ENCODE assay signal across 10 mouse cellular contexts in the genomic region with DNA sequence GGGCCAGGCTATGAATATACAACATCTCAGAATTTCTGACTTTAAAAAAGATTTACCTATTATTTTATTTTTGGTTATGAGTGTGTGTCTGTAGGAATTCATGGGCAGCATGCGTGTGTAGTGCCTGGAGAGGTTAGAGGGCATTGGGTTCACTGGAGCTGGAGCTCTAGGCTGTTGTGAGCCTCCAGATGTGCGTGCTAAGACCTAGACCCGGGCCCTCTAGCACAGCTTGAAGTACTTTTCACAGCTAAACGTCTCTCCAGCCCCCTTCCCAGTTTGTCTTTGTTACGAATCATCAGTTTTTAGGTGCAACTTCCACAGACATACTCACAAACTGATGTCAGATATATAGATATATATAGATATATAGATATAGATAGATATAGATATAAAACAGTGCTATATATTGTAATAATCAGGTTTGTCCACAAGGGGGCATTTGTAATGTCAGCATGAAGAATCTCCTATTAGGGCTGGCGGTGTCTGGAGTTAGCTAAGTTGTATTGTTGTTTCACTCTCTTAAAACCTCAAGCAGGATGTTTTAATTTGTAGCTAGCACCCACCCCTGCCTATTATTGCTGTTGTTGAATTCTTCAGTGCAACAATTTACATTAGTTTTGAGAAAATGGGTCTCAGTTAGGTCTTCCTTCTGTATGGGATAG. TPM values are rescaled to one million over a fixed set of nuclear protein-coding genes. Genes with fewer than 3 reads are reported as not detected.
DNase-seq lines count a peak whose midpoint lies in the region; ATAC-seq and TF ChIP-seq lines count a peak whose summit lies in the region.
"Had no signal": no experiment of that assay in that cellular context is flagged by ENCODE, and none has a peak within 500 bp of the region (broad histone marks: within the 10 kb centered on the region; RNA-seq: fewer than 3 reads in every experiment).

No protein-coding gene starts in this region.

- no peak overlapping the region for H3K27ac ChIP-seq in cerebellum, adult 2 months (ENCODE audit: insufficient read depth, low read length)
- H3K27ac ChIP-seq in liver, postnatal 0 days (ENCODE audit: low read depth): no peak overlapping the region
- no peak overlapping the region for H3K27ac ChIP-seq in liver, embryonic 11.5 days (ENCODE audit: low read depth, low read length)
- H3K27ac ChIP-seq in embryonic facial prominence, embryonic 14.5 days (replicated peaks; ENCODE audit: low read depth, low read length): no peak overlapping the region
- no peak overlapping the region for H3K27ac ChIP-seq in kidney, embryonic 14.5 days (ENCODE audit: low read depth, low read length)
- H3K27ac ChIP-seq: embryonic facial prominence, embryonic 12.5 days; neural tube, embryonic 12.5 days had no signal

- 0 out of 2 replicates have a peak, but pooled peaks have one; percentile 4 for TF ChIP-seq CTCF in cerebellum, adult 2 months (IDR thresholded peaks at IDR 0.05; ENCODE audit: borderline replicate concordance, insufficient read depth, low read depth, low read length)
- peak; percentile 59 for TF ChIP-seq CTCF in liver, postnatal 0 days (IDR thresholded peaks at IDR 0.05; ENCODE audit: low read depth)

- H3K4me1 ChIP-seq in cerebellum, adult 2 months (ENCODE audit: control insufficient read depth, insufficient read depth, low read length): no peaks in the 10 kb centered on the region
- H3K4me1 ChIP-seq in liver, postnatal 0 days (ENCODE audit: insufficient read depth): no peaks in the 10 kb centered on the region
- no peaks in the 10 kb centered on the region for H3K4me1 ChIP-seq in liver, embryonic 11.5 days (replicated peaks; ENCODE audit: control insufficient read depth, insufficient read depth, low read length)
- peaks cover 4% of the 10 kb centered on the region; the same call in 1 of the 2 replicates for H3K4me1 ChIP-seq in embryonic facial prominence, embryonic 14.5 days (ENCODE audit: control insufficient read depth, insufficient read depth, low read length)
- no peaks in the 10 kb centered on the region for H3K4me1 ChIP-seq in kidney, embryonic 14.5 days (ENCODE audit: control insufficient read depth, insufficient read depth, low read length)
- H3K4me1 ChIP-seq: neural tube, embryonic 12.5 days had no signal

- no peaks in the 10 kb centered on the region for H3K27me3 ChIP-seq in cerebellum, adult 2 months (ENCODE audit: control insufficient read depth, insufficient read depth, low read length)
- no peaks in the 10 kb centered on the region for H3K27me3 ChIP-seq in liver, postnatal 0 days (ENCODE audit: insufficient read depth, low read length)
- no peaks in the 10 kb centered on the region for H3K27me3 ChIP-seq in liver, embryonic 11.5 days (replicated peaks; ENCODE audit: control insufficient read depth, insufficient read depth, low read length)
- no peaks in the 10 kb centered on the region for H3K27me3 ChIP-seq in embryonic facial prominence, embryonic 14.5 days (replicated peaks; ENCODE audit: control insufficient read depth, insufficient read depth, low read length)
- no peaks in the 10 kb centered on the region for H3K27me3 ChIP-seq in kidney, embryonic 14.5 days (ENCODE audit: control insufficient read depth, insufficient read depth, low read length)
- H3K27me3 ChIP-seq: embryonic facial prominence, embryonic 12.5 days; neural tube, embryonic 12.5 days had no signal

- no peak for TF ChIP-seq EP300 in liver, postnatal 0 days (IDR thresholded peaks at IDR 0.05; ENCODE audit: low read depth)

- no peak for ATAC-seq in liver, postnatal 0 days
- no peak for ATAC-seq in liver, embryonic 11.5 days (replicated peaks; ENCODE audit: low FRiP score)
- ATAC-seq in embryonic facial prominence, embryonic 14.5 days (ENCODE audit: low read depth): no peak
- ATAC-seq in kidney, embryonic 14.5 days (ENCODE audit: low FRiP score, low TSS enrichment): no peak

- H3K4me2 ChIP-seq in liver, postnatal 0 days (ENCODE audit: low read depth, low read length): no peak overlapping the region
- H3K4me2 ChIP-seq in liver, embryonic 11.5 days: no peak overlapping the region
- no peak overlapping the region for H3K4me2 ChIP-seq in embryonic facial prominence, embryonic 14.5 days (ENCODE audit: low read depth, low read length)
- H3K4me2 ChIP-seq in kidney, embryonic 14.5 days (replicated peaks; ENCODE audit: low read depth, low read length): no peak overlapping the region
- H3K4me2 ChIP-seq: embryonic facial prominence, embryonic 12.5 days; neural tube, embryonic 12.5 days had no signal

- whole genome bisulfite sequencing in cerebellum, adult 2 months: 66% methylated on average over 6 of the region's 6 CpGs
- 59% methylated on average over 6 of the region's 6 CpGs for WGBS in liver, postnatal 0 days (ENCODE audit: insufficient replicate concordance)
- WGBS in liver, embryonic 11.5 days: 68% methylated on average over 6 of the region's 6 CpGs
- WGBS in embryonic facial prominence, embryonic 14.5 days: 46% methylated on average over 6 of the region's 6 CpGs
- WGBS in kidney, embryonic 14.5 days: 65% methylated on average over 6 of the region's 6 CpGs

- H3K36me3 ChIP-seq in liver, postnatal 0 days (replicated peaks; ENCODE audit: insufficient read depth, low read length): no peaks in the 10 kb centered on the region
- no peaks in the 10 kb centered on the region for H3K36me3 ChIP-seq in liver, embryonic 11.5 days (ENCODE audit: control insufficient read depth, insufficient read depth, low read length)
- no peaks in the 10 kb centered on the region for H3K36me3 ChIP-seq in embryonic facial prominence, embryonic 14.5 days (ENCODE audit: control insufficient read depth, insufficient read depth, low read length)
- H3K36me3 ChIP-seq in kidney, embryonic 14.5 days (ENCODE audit: control insufficient read depth, insufficient read depth, low read length): no peaks in the 10 kb centered on the region
- H3K36me3 ChIP-seq: embryonic facial prominence, embryonic 12.5 days; neural tube, embryonic 12.5 days had no signal

- DNase-seq in cerebellum, adult 2 months: peak in 1 of 2 experiments; percentile 17
- DNase-seq in cerebellum, adult 9-11 months: no peak
- no peak for DNase-seq in liver, postnatal 0 days
- DNase-seq in liver, embryonic 11.5 days (ENCODE audit: low spot score): no peak
- peak; percentile 81 for DNase-seq in embryonic facial prominence, embryonic 14.5 days (ENCODE audit: low spot score)
- peak; percentile 83 for DNase-seq in retina, embryonic 14.5 days (ENCODE audit: low spot score)
- no peak for DNase-seq in right cerebral cortex, adult 2 months (ENCODE audit: low spot score in 2 of 2)

- TF ChIP-seq POLR2A in cerebellum, adult 2 months (IDR thresholded peaks at IDR 0.05; ENCODE audit: borderline replicate concordance, insufficient read depth, low read length): no peak

- H3K9ac ChIP-seq in liver, postnatal 0 days (replicated peaks): no peak overlapping the region
- no peak overlapping the region for H3K9ac ChIP-seq in liver, embryonic 11.5 days (ENCODE audit: low read depth, low read length)
- H3K9ac ChIP-seq in embryonic facial prominence, embryonic 14.5 days (ENCODE audit: low read depth, low read length): no peak overlapping the region
- no peak overlapping the region for H3K9ac ChIP-seq in kidney, embryonic 14.5 days (ENCODE audit: low read depth, low read length)
- H3K9ac ChIP-seq: embryonic facial prominence, embryonic 12.5 days; neural tube, embryonic 12.5 days had no signal

- H3K4me3 ChIP-seq in cerebellum, adult 2 months (replicated peaks; ENCODE audit: insufficient read depth, low read depth, low read length): no peak overlapping the region
- no peak overlapping the region for H3K4me3 ChIP-seq in liver, postnatal 0 days (ENCODE audit: low read depth, low read length)
- H3K4me3 ChIP-seq in liver, embryonic 11.5 days (ENCODE audit: low read depth, low read length): no peak overlapping the region
- no peak overlapping the region for H3K4me3 ChIP-seq in embryonic facial prominence, embryonic 14.5 days (ENCODE audit: low read depth, low read length)
- H3K4me3 ChIP-seq in kidney, embryonic 14.5 days (ENCODE audit: low read length): no peak overlapping the region
- H3K4me3 ChIP-seq: embryonic facial prominence, embryonic 12.5 days; neural tube, embryonic 12.5 days had no signal

- H3K9me3 ChIP-seq in liver, postnatal 0 days (ENCODE audit: low read length): no peaks in the 10 kb centered on the region
- H3K9me3 ChIP-seq in liver, embryonic 11.5 days (ENCODE audit: control insufficient read depth, low read length): no peaks in the 10 kb centered on the region
- no peaks in the 10 kb centered on the region for H3K9me3 ChIP-seq in embryonic facial prominence, embryonic 14.5 days (ENCODE audit: control insufficient read depth, low read length)
- no peaks in the 10 kb centered on the region for H3K9me3 ChIP-seq in kidney, embryonic 14.5 days (ENCODE audit: control insufficient read depth, low read length)
- H3K9me3 ChIP-seq: embryonic facial prominence, embryonic 12.5 days; neural tube, embryonic 12.5 days had no signal

RNA-seq across cellular contexts. Expression of a gene that starts 15.7 kb away (rescaled TPM):
- polyA plus RNA-seq in cerebellum, adult 2 months (2012; rRNA removed): 0.41 and 0.59 TPM in 2 replicates
- polyA plus RNA-seq in liver, postnatal 0 days (2015; fragmentation: Nextera tagmentation; extraction: Ambion mirVana): not detected in 2 replicates
- polyA plus RNA-seq in liver, embryonic 11.5 days (2014; fragmentation: Nextera tagmentation; extraction: Ambion mirVana): 0.08 TPM in 1 of 2 replicates, not detected in the other
- 0.09 and 0.22 TPM in 2 replicates for polyA plus RNA-seq in embryonic facial prominence, embryonic 14.5 days (2014; fragmentation: Nextera tagmentation; extraction: Ambion mirVana)
- polyA plus RNA-seq in kidney, embryonic 14.5 days (2014; fragmentation: Nextera tagmentation; extraction: Ambion mirVana): not detected in 2 replicates
- polyA plus RNA-seq: neural tube, embryonic 12.5 days had no signal

RNA-seq across cellular contexts. Expression of a gene that starts 29.0 kb away (rescaled TPM):
- polyA plus RNA-seq in cerebellum, adult 2 months (2012; rRNA removed): not detected in 2 replicates
- polyA plus RNA-seq in liver, postnatal 0 days (2015; fragmentation: Nextera tagmentation; extraction: Ambion mirVana): not detected in 2 replicates
- polyA plus RNA-seq in liver, embryonic 11.5 days (2014; fragmentation: Nextera tagmentation; extraction: Ambion mirVana): not detected in 2 replicates
- 0.15 TPM in 1 of 2 replicates, not detected in the other for polyA plus RNA-seq in embryonic facial prominence, embryonic 14.5 days (2014; fragmentation: Nextera tagmentation; extraction: Ambion mirVana)
- not detected in 2 replicates for polyA plus RNA-seq in kidney, embryonic 14.5 days (2014; fragmentation: Nextera tagmentation; extraction: Ambion mirVana)
- polyA plus RNA-seq: embryonic facial prominence, embryonic 12.5 days; neural tube, embryonic 12.5 days had no signal

RNA-seq across cellular contexts. Expression of a gene that starts 40.9 kb away (rescaled TPM):
- 30.2 and 36.0 TPM in 2 replicates for polyA plus RNA-seq in cerebellum, adult 2 months (2012; rRNA removed)
- 7.9 and 10.6 TPM in 2 replicates for polyA plus RNA-seq in liver, postnatal 0 days (2015; fragmentation: Nextera tagmentation; extraction: Ambion mirVana)
- polyA plus RNA-seq in liver, embryonic 11.5 days (2014; fragmentation: Nextera tagmentation; extraction: Ambion mirVana): 27.9 and 30.9 TPM in 2 replicates
- 67.3 and 78.3 TPM in 2 replicates for polyA plus RNA-seq in embryonic facial prominence, embryonic 14.5 days (2014; fragmentation: Nextera tagmentation; extraction: Ambion mirVana)
- 33.4 and 49.6 TPM in 2 replicates for polyA plus RNA-seq in kidney, embryonic 14.5 days (2014; fragmentation: Nextera tagmentation; extraction: Ambion mirVana)

Comparison
In these comparisons a context has a peak if more than half of its experiments do, and no peak if none do; other contexts are left out.
1. DNase-seq: peak in embryonic facial prominence, embryonic 14.5 days (single experiment) and retina, embryonic 14.5 days (single experiment); none in cerebellum, adult 9-11 months (single experiment), liver, postnatal 0 days (single experiment), liver, embryonic 11.5 days (single experiment) and right cerebral cortex, adult 2 months (0 of 2).